Mouse (Mus musculus) brain, embryonic 14.5 days (tissue): ENCODE measurements at regions not wholly inside any gene's neighbourhood (a gene's known extent, or its start where the extent isn't known, plus 50 kb on each side); places are given as distances from the start of the nearest gene placed in this dataset.

ENCODE experiments used
- DNase-seq: peaks from one replicate; pipeline ENCODE4 v3.0.0-alpha.2; 2011; ENCODE audit warnings: low read depth
- CTCF ChIP-seq: fragments of 200-500 bp; IDR thresholded peaks from 2 replicates; pipeline ENCODE4 v1.5.1; 2012; ENCODE audit warnings: inconsistent platforms, mild to moderate bottlenecking, moderate library complexity, borderline replicate concordance; ENCODE audit not compliant: insufficient read depth, insufficient read length; ENCODE audit errors: extremely low read depth
- POLR2A ChIP-seq: fragments of 200-500 bp; IDR thresholded peaks from 2 replicates; pipeline ENCODE4 v1.6.1; 2012; ENCODE audit warnings: mild to moderate bottlenecking, inconsistent platforms, borderline replicate concordance; ENCODE audit not compliant: poor library complexity, insufficient read depth, insufficient read length, severe bottlenecking; ENCODE audit errors: extremely low read depth

DNA sequence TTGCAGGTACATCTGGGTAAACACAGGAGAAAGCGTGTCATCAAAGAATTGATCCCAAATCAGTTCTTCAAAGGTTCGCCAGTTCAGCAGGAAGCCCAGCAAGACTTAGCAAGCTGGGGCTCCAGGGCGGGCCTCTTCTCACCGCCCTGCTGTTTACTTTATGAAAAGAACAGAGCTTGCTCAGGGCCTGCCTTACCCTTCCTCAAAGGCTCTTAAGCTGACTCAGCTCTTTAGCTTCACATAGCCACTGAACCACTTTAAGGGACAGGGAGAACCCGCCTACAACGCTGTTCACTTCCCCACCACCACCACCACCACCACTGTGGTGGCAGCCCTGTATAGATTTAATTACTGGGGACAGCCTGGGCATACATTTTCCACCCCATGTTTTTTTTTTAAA lies 148.5 kb downstream of the Clic5 start:
- TF ChIP-seq CTCF (no peak), POLR2A (no peak)
- no peak for DNase-seq

DNA sequence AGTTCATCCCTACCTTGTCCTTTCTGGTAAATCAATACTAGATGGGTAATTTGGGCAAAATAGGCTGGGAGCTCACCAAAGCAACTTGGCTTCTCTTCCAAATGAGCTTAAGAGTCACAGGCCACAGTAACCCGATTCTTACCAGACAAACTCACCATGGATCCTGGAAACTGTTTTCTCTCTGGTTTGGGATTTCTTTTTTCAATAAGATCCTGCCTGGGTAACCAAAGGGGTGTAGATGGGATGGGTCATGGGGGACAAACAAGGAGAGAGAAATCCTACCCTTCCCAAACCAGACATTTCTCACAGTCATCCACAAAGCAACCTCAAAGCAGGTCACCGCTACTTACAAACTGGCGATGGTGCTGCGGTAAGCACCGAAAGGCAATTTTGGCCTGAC lies 148.9 kb downstream of the Clic5 start:
- no peak for TF ChIP-seq POLR2A
- no peak for TF ChIP-seq CTCF
- DNase-seq, result no peak

DNA sequence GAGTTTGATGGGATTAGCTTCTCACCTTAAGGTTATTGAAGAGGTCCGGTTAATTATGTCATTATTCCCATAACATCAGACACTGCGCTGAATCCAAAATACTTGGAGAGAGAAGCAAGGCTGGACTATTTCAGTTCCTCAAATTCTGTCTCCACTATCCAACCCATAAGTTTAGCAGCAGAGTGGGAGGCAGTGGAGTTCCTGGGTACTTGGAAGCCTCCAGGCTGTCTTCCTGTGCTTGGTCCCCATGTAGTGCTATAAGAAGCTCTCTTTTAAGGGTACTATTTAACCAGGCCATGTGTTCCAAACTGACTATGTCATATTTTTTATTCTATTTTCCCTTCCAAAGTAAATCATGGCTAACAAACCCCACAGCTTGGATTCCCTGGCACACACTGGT lies 156.2 kb downstream of the Clic5 start:
- DNase-seq, result no peak
- TF ChIP-seq CTCF (no peak), POLR2A (no peak)

DNA sequence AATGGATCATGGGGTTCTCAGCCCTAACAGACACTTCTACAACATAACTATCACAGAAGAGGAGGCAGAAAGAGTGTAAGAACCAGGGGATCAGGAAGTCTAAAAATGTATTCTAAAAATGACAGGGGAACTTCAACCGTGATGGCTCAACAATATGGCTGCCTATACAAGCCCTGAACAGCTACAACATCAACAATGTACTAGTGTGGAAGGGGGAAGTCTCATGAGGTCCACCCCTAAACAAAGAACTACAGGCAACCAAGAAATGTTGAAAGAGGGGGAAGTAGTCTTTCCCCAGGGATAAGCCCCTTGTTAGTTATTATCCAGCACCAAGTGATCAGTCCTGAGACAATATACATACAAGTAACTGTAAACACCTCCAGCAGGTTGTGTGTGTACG lies 157.0 kb downstream of the Clic5 start:
- no peak for DNase-seq
- TF ChIP-seq POLR2A (no peak), CTCF (no peak)

DNA sequence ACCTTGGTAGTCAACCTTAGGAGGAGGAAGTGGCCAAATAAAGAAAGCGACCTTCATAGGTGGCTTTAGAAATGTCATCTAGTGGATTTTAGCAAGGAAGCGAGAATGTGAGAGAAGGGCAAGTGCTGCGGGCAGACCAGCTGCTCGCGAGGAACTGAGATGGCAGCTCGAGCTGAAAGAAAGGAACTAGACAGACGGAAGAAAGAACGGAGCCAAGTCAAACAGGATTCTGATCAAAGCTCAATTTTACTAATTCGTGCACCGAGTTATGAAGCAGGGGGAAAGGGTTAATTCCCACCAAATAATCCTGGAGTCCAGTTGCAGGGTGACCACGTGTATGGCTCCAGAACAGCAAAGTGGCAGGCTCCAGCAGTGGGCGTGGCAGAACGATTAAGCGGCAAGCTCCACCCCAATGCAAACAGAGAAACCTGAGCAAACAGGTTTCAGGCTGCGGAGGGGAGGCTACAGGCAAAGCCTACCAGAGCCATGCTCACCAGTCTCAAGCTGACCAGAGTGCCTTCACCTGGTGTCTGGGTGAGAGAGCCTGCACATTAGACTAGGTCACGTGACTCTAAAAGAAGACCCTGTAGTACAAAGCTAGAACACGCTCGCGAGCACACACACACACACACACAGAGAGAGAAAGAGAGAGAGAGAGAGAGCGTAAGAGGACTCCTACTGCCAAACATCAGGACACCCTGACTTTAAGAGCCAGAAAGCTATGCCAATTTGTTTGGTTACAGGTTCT lies 162.0 kb downstream of the Clic5 start:
- DNase-seq, result peak; percentile 35
- no peak for TF ChIP-seq CTCF
- TF ChIP-seq POLR2A, result no peak

DNA sequence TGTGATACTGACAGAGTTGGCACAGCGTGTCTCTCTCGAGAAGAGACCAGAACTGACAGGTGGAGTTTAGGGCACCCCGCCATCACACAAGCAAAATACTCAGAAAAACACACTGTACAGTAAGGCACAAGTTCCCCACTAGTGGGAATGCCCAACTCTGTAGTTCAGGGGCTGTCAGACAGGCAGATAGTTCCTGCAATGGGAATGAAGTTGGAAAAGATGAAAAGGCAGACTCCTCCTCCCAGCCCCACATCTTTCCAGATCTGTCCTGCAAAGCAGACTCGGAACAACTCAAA lies 162.5 kb downstream of the Clic5 start:
- TF ChIP-seq CTCF (no peak), POLR2A (no peak)

DNA sequence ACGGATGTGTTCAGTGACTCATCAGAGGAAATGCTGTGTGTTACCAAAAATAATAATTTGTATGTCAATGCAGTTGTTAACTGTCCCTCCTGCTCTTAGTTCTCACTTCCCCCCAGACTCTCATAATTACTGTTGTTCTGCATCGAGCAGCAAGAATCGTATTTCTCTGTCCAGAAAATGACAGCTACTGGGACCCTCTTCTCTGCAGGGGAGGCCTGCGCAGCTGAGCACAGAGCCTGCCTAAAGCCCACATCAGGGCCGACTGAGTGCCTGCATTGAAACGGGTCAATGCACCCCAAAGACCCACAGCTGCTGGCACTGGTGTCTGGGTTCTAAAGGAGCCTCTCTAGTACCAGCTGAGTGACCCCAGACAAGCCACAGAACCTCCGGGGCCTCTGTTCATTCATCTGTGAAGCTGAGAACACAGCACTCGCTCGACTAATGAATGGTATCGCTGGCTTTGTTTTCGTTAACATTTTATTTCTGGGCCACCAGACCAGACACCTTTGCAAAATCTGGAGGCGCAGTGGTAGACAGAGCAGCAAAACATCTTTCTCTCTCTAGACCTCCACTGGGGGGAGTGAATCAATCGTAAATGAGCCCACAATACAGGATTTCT lies 163.2 kb downstream of the Clic5 start:
- DNase-seq, result peak; percentile 82
- TF ChIP-seq POLR2A, result no peak
- TF ChIP-seq CTCF, result no peak

More for the DNA sequence above, 162.5 kb downstream of the Clic5 start:
- peak; percentile 41 for DNase-seq

DNA sequence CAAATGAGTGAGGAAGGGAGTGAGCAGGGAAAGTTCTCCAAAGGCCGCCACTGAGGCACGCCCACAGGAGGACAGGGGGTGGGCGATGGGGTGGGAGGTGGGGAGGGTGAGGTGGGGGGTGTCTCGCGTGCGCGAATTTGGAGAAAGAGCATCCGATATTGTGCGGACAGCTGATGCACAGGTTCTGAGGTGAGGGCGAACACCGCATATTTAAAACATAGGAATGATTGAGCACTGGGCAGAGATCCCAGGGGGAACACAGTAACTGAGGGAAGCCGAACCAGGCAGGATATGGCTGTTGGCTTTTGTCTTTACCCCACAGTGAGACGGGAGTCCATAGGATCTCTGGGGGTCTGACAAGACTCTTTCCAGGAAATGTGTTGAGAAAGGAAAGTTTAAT lies 163.8 kb downstream of the Clic5 start:
- no peak for DNase-seq
- TF ChIP-seq CTCF (no peak), POLR2A (no peak)

DNA sequence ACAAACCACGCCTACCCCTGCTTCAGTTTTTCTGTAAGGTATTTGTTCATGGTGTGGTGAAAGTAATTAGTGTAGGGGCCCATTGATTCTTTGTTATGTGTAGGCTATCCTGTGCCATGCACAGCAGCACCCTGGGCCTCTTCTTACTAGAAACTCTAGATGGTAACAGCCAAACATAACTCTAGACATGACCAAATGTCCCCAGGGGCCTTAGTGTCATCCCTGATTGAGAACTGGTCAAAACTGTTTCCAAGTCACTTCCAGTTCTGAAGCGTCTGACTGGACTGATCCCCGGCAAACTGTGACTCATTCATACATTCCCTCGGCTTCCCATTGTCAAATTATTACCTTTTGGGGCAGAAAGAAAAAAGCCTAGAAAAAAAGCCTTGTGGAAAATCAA lies 174.7 kb downstream of the Clic5 start:
- TF ChIP-seq POLR2A (no peak), CTCF (no peak)
- no peak for DNase-seq

DNA sequence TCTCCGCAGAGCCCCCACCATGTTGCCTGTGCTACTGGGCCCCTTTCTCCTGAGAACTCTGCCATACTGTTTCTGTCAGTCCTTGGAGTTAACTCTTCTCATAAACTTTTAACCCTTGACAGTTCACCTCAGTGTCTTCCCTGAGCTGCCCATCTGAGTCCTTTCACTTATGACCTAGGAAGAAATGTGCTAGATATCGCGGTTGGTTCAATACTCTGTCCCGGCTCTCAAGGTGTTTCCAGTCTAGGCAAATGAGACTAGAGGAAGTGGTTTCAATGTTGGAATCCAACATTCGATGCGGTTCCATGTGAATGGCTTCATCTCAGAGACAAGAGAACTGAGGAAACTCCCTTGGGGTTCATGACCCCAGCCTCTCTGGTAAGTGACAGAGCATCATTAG lies 176.1 kb downstream of the Clic5 start:
- DNase-seq, result no peak
- TF ChIP-seq POLR2A (no peak), CTCF (no peak)

DNA sequence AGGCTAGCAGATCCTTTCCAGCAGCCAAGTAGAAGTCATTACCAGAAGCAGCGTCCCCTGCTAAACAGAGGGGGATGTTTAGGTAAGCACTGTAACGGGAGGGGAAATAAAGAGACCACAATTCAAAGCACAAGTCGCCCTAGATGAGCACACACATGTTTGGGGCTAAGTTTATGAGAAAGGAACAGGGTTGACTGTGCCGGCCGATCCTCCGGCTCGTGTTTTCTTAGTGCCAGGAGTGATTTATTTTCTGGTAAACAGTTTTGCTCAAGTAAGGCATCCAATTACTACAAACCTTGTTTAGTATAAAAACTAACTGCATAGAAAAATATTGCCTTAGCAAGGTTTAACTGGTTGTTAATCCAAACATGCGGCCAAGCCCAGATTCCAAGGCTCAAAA lies 178.1 kb downstream of the Clic5 start:
- TF ChIP-seq POLR2A (no peak), CTCF (no peak)
- no peak for DNase-seq

DNA sequence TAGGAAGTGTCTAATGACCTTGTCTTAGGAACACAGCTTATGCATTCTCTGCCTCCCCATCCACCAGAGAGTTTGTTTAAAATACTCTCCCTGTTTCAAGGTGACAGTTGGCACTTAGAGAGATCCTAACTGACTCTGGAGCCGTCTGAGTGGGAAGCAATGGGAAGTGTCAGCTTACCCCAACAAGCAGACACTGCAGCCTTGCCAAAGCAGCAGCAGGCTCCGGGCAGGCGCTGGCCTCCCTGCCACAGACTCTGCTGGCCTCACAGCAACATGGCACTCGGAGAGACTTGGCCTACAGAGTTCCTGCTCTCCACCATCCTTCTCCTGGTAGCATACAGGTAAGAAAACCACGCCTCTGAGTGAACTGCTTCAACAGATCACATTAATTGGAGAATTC lies 179.2 kb downstream of the Clic5 start:
- peak; percentile 11 for DNase-seq
- TF ChIP-seq POLR2A (no peak), CTCF (no peak)
